Mouse (Mus musculus): Measurements from ENCODE around the gene 4933412E24Rik. TPM values are rescaled to one million over a fixed set of nuclear protein-coding genes. Genes with fewer than 3 reads are reported as not detected.

The 4933412E24Rik gene
- polyA plus RNA-seq, 1 experiment from 2014 or later, result not detected

DNA sequence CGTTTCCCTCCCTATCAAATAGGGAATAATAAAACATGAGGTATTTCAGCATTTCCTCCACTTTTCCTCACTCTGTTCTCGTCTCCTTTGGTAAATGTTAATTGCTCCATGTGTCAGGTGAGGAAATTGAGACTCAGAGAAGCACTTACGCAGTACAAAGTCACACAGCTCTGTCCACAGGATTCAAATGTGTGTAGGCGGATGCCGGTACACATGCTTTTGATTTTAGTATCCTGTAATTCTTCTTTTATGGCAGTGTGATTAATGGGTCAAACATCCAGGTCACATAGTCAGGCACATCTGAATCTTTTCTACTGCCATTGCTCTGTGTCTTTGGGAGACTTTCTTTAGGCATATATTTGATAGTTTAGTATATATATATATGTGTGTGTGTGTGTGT, 41.8 kb downstream of the 4933412E24Rik start:
- no peaks in the 10 kb centered on the region for H3K4me1 ChIP-seq (ENCODE audit: insufficient read depth)
- no peak overlapping the region for H3K9ac ChIP-seq (replicated peaks)
- H3K9me3 ChIP-seq (ENCODE audit: low read length), result no peaks in the 10 kb centered on the region
- no peak for TF ChIP-seq CTCF (IDR thresholded peaks at IDR 0.05; ENCODE audit: low read depth)
- no peak for TF ChIP-seq EP300 (IDR thresholded peaks at IDR 0.05; ENCODE audit: low read depth)
- ATAC-seq (no peak), DNase-seq (no peak)
- H3K27ac ChIP-seq (ENCODE audit: low read depth), result no peak overlapping the region
- no peak overlapping the region for H3K4me3 ChIP-seq (ENCODE audit: low read depth, low read length)
- 71% methylated on average over 5 of the region's 5 CpGs for WGBS (ENCODE audit: insufficient replicate concordance)
- no peak overlapping the region for H3K4me2 ChIP-seq (ENCODE audit: low read depth, low read length)
- no peaks in the 10 kb centered on the region for H3K36me3 ChIP-seq (replicated peaks; ENCODE audit: insufficient read depth, low read length)
- H3K27me3 ChIP-seq (ENCODE audit: insufficient read depth, low read length), result no peaks in the 10 kb centered on the region

DNA sequence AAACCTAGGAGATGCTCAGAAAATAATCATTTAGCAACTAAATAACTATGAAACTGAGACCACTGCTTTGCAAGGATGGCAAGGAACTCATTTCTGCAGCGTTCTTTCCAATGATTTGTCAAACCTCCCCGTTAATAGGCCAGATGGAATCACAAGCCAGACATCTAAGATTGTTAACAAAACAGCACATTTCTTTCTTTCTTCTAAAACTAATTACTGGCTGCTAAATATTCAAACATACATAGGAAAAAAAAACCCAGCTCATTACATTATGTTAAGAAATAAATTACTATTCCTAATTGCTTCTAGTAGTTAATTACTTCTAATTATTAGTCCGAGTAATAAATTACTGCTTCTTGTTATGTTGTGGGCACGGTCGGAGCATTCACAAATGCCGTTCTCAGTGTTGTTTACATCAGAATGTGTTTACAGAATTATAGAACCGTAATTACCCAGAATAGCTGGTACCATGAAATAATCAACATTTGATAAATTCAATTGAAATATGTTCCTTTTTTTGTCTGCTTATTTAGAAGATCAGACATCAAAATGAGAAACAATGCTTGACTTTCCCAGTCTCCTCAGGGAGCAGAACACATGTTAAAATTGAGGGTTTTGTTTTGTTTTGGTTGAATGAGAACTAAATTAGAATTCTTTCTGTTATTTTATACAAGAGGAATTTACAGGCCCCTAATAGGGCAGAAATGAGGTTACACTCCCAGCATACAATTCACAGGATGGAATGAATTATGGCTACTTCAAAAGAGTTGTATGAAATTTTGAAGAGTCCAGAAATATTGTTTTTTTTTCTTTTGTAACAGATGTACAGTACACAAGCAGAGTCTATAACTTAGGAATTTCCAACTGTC, 42.5 kb downstream of the 4933412E24Rik start:
- Histone ChIP-seq H3K27ac (ENCODE audit: low read depth) (no peak overlapping the region), H3K9ac (replicated peaks) (no peak overlapping the region), H3K9me3 (ENCODE audit: low read length) (no peaks in the 10 kb centered on the region), H3K27me3 (ENCODE audit: insufficient read depth, low read length) (no peaks in the 10 kb centered on the region), H3K4me3 (ENCODE audit: low read depth, low read length) (no peak overlapping the region), H3K4me1 (ENCODE audit: insufficient read depth) (no peaks in the 10 kb centered on the region), H3K4me2 (ENCODE audit: low read depth, low read length) (no peak overlapping the region), H3K36me3 (replicated peaks; ENCODE audit: insufficient read depth, low read length) (no peaks in the 10 kb centered on the region)
- no peak for DNase-seq
- ATAC-seq, result no peak
- WGBS (ENCODE audit: insufficient replicate concordance), result 84% methylated on average over 7 of the region's 7 CpGs
- no peak for TF ChIP-seq CTCF (IDR thresholded peaks at IDR 0.05; ENCODE audit: low read depth)
- TF ChIP-seq EP300 (IDR thresholded peaks at IDR 0.05; ENCODE audit: low read depth), result no peak
